In genomic region chr7:45134544-45135026, GRCm38 (mm10) we compare ENCODE assay signal across 9 mouse cellular contexts. TPM values are rescaled to one million over a fixed set of nuclear protein-coding genes. Genes with fewer than 3 reads are reported as not detected.
A peak's percentile ranks its signal among the peaks of the same experiment; 100 is the strongest.
DNase-seq lines count a peak whose midpoint lies in the region; ATAC-seq lines count a peak whose summit lies in the region.
"Had no signal": no experiment of that assay in that cellular context is flagged by ENCODE, and none has a peak within 500 bp of the region (broad histone marks: within the 10 kb centered on the region; RNA-seq: fewer than 3 reads in every experiment).

No protein-coding gene starts in this region.

- H3K9ac ChIP-seq in liver, embryonic 15.5 days, result peak overlapping the region; percentile 30; the same call in 1 of the 2 replicates
- no peak overlapping the region for H3K9ac ChIP-seq in forebrain, embryonic 16.5 days (replicated peaks; ENCODE audit: low read depth, low read length)

- peak overlapping the region; percentile 79 for H3K27ac ChIP-seq in liver, embryonic 15.5 days (replicated peaks)
- no peak overlapping the region for H3K27ac ChIP-seq in forebrain, embryonic 16.5 days (ENCODE audit: low read length)

- peak overlapping the region; percentile 95 for H3K4me2 ChIP-seq in liver, embryonic 15.5 days
- H3K4me2 ChIP-seq in forebrain, embryonic 16.5 days (ENCODE audit: low read length), result no peak overlapping the region

- H3K4me3 ChIP-seq in liver, embryonic 15.5 days (replicated peaks), result peak overlapping the region; percentile 77
- no peak overlapping the region for H3K4me3 ChIP-seq in forebrain, embryonic 16.5 days (replicated peaks; ENCODE audit: low read length)

- 5% methylated on average over 12 of the region's 12 CpGs for WGBS in liver, embryonic 15.5 days (ENCODE audit: insufficient replicate concordance)
- WGBS in forebrain, embryonic 16.5 days, result 6% methylated on average over 12 of the region's 12 CpGs

- no peaks in the 10 kb centered on the region for H3K9me3 ChIP-seq in liver, embryonic 15.5 days (replicated peaks)
- no peaks in the 10 kb centered on the region for H3K9me3 ChIP-seq in forebrain, embryonic 16.5 days (ENCODE audit: control insufficient read depth, low read length)

- ATAC-seq in liver, embryonic 15.5 days (ENCODE audit: insufficient read depth), result peak; percentile 27
- no peak for ATAC-seq in forebrain, embryonic 16.5 days

- no peaks in the 10 kb centered on the region for H3K27me3 ChIP-seq in liver, embryonic 15.5 days
- H3K27me3 ChIP-seq in forebrain, embryonic 16.5 days (replicated peaks; ENCODE audit: control insufficient read depth, insufficient read depth, low read length), result peaks cover 2% of the 10 kb centered on the region; the same call in 1 of the 2 replicates

- H3K4me1 ChIP-seq in liver, embryonic 15.5 days (replicated peaks), result peaks cover 60% of the 10 kb centered on the region
- H3K4me1 ChIP-seq in forebrain, embryonic 16.5 days (replicated peaks; ENCODE audit: control insufficient read depth, insufficient read depth, low read length), result peaks cover 13% of the 10 kb centered on the region

- intact Hi-C loops in gastrocnemius, postnatal 36 days (cut with DNase I), result loop anchor here (5.0 kb wide), 1 partner anchor 152 kb away; no protein-coding TSS in a partner anchor

- peak; percentile 50 for DNase-seq in gastrocnemius, postnatal 10 days
- no peak for DNase-seq in gastrocnemius, postnatal 36 days
- DNase-seq in B cell, adult 2 months, result peak; percentile 63 to 64
- DNase-seq in embryo, embryonic 9.5 days (ENCODE audit: extremely low spot score), result peak; percentile 51
- peak; percentile 82 for DNase-seq in testis, postnatal 10 days (ENCODE audit: low spot score)
- DNase-seq in frontal cortex, postnatal 36 days (ENCODE audit: low spot score in 2 of 2), result no peak

- H3K36me3 ChIP-seq in liver, embryonic 15.5 days (replicated peaks), result peaks cover 6% of the 10 kb centered on the region
- H3K36me3 ChIP-seq in forebrain, embryonic 16.5 days (ENCODE audit: control insufficient read depth, insufficient read depth), result no peaks in the 10 kb centered on the region

RNA-seq across cellular contexts. Expression of gene Gm45713, which starts 1.4 kb away (rescaled TPM):
- not detected for total RNA-seq in gastrocnemius, postnatal 10 days (2021)
- total RNA-seq in gastrocnemius, postnatal 36 days (2021), result not detected
- polyA plus RNA-seq in liver, embryonic 15.5 days (2015; fragmentation: Nextera tagmentation; extraction: Ambion mirVana), result 0.10 TPM in 1 of 2 replicates, not detected in the other
- polyA plus RNA-seq in forebrain, embryonic 16.5 days (2015; fragmentation: Nextera tagmentation; extraction: Ambion mirVana), result not detected in 2 replicates
- total RNA-seq: adrenal gland, postnatal 36 days had no signal

RNA-seq across cellular contexts. Expression of gene Flt3l, which starts 1.6 kb away (rescaled TPM):
- total RNA-seq in gastrocnemius, postnatal 10 days (2021), result 1 to 10 TPM; 2.3 to 4.3 TPM
- 1 to 10 TPM; 2.8 to 4.0 TPM for total RNA-seq in gastrocnemius, postnatal 36 days (2021)
- 3.4 and 3.7 TPM in 2 replicates for polyA plus RNA-seq in liver, embryonic 15.5 days (2015; fragmentation: Nextera tagmentation; extraction: Ambion mirVana)
- polyA plus RNA-seq in forebrain, embryonic 16.5 days (2015; fragmentation: Nextera tagmentation; extraction: Ambion mirVana), result 1.1 and 1.4 TPM in 2 replicates

RNA-seq across cellular contexts. Expression of gene Rpl13a, which starts 6.0 kb away (rescaled TPM):
- 1,000 to 10,000 TPM; 1,164 to 1,215 TPM for total RNA-seq in gastrocnemius, postnatal 10 days (2021)
- 100 to 1,000 TPM; 488 to 598 TPM for total RNA-seq in gastrocnemius, postnatal 36 days (2021)
- polyA plus RNA-seq in liver, embryonic 15.5 days (2015; fragmentation: Nextera tagmentation; extraction: Ambion mirVana), result 534 and 633 TPM in 2 replicates
- polyA plus RNA-seq in forebrain, embryonic 16.5 days (2015; fragmentation: Nextera tagmentation; extraction: Ambion mirVana), result 722 and 741 TPM in 2 replicates

RNA-seq across cellular contexts. Expression of gene Rps11, which starts 10.3 kb away (rescaled TPM):
- 100 to 1,000 TPM; 762 to 817 TPM for total RNA-seq in gastrocnemius, postnatal 10 days (2021)
- total RNA-seq in gastrocnemius, postnatal 36 days (2021), result 100 to 1,000 TPM; 388 to 460 TPM
- 673 and 768 TPM in 2 replicates for polyA plus RNA-seq in liver, embryonic 15.5 days (2015; fragmentation: Nextera tagmentation; extraction: Ambion mirVana)
- polyA plus RNA-seq in forebrain, embryonic 16.5 days (2015; fragmentation: Nextera tagmentation; extraction: Ambion mirVana), result 860 and 958 TPM in 2 replicates

RNA-seq across cellular contexts. Expression of gene Pih1d1, which starts 19.5 kb away (rescaled TPM):
- 10 to 100 TPM; 46.6 to 48.2 TPM for total RNA-seq in gastrocnemius, postnatal 10 days (2021)
- 10 to 100 TPM; 28.6 to 36.2 TPM for total RNA-seq in gastrocnemius, postnatal 36 days (2021)
- 42.2 and 46.8 TPM in 2 replicates for polyA plus RNA-seq in liver, embryonic 15.5 days (2015; fragmentation: Nextera tagmentation; extraction: Ambion mirVana)
- polyA plus RNA-seq in forebrain, embryonic 16.5 days (2015; fragmentation: Nextera tagmentation; extraction: Ambion mirVana), result 84.2 and 90.2 TPM in 2 replicates

Comparison
In these comparisons a context has a peak if more than half of its experiments do, and no peak if none do; other contexts are left out.
1. DNase-seq: peak in gastrocnemius, postnatal 10 days (single experiment), B cell, adult 2 months (2 of 2), embryo, embryonic 9.5 days (single experiment) and testis, postnatal 10 days (single experiment); none in gastrocnemius, postnatal 36 days (0 of 2) and frontal cortex, postnatal 36 days (0 of 2).